Mouse (Mus musculus) MEL-GATA-1-ER (cell line): ENCODE results near the gene Kif16b.
A peak's percentile ranks its signal among the peaks of the same experiment; 100 is the strongest.

Experiments used
- DNase-seq: peaks from one replicate; pipeline ENCODE4 v3.0.0-alpha.2; 2012; ENCODE audit warnings: low read depth; ENCODE audit errors: extremely low read depth

The Kif16b gene

DNA sequence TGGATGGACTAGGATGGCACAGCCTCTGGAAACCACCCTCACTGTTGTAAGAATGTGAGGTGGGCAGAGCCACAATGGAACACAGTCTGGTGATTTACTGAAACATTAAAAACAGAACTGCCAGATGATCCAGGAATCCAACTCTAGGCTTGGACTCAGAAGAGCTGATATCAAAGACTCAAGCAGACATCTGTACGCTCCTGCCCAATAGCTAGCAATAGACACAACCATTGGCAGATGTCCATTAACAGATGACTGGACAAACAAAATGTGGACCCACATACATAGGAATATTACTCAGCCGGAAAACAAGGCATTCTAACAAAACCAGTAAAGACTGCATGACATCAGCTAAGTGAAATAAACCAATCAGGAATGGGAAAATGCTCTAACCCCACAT, 167.3 kb downstream of the Kif16b start:
- DNase-seq = no peak

DNA sequence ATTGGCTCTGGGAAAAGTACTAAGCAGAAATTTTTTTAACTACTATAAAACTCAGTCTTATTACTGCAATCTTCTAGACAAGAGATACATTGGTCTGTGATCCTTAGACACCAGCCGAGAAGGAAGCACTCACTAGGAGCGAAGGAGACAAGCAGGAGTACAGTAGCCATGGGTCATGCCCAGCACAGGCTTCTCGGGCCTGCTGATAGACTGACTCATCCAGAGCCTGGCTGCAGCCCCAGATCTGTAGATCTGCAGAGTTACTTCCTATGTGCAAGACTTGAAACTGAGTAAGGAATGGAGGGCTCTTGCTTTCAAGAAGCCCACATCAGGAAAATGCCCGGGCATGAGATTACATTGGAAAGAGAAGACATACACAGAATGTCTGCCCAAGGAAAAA, 169.0 kb downstream of the Kif16b start:
- no peak for DNase-seq

DNA sequence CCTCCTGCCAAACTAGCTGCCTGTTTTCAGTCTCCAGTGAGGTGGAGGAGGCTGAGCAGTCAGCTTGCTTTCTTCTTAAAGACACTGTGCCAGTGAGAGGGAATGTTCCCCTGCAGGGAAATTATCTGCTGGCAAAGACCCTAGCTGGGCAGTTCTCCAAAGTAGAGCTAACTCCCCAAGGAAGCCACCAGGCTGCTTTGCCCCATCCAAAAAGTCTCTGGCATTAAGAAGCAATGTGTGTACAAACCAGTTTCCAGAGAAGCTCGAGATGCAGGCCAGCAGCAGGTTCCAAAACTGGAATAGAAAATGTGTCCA, 169.6 kb downstream of the Kif16b start:
- no peak for DNase-seq

- no peak for DNase-seq
These were observed 170.1 kb downstream of the Kif16b start for GRCm38 (mm10) chr2:142731016-142731777.

GRCm38 (mm10) chr2:142724215-142725001, 176.9 kb downstream of the Kif16b start:
- DNase-seq = no peak

DNA sequence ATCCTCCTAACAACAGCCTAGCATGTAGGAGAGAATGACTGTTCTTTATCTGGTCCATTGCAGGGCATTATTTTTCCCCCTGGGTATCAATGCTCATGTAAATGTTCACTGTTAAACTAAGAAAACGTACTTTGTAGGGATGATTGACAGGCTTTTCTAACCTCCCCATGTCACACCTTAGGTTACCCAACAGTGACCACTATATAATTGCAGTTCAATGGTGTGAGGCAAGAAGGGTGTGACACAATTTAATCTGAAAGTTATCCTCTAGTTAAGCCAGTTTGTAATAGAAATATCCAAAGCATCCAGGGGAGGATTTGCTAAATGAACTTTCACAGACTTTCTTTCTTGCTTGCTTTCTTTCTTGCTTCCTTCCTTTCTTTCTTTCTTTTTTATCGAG, 181.2 kb downstream of the Kif16b start:
- DNase-seq = no peak

- DNase-seq = no peak
These were observed 182.3 kb downstream of the Kif16b start for GRCm38 (mm10) chr2:142718998-142719397.

- no peak for DNase-seq
These were observed 183.7 kb downstream of the Kif16b start for GRCm38 (mm10) chr2:142717591-142717990.

GRCm38 (mm10) chr2:142715912-142716260, 185.4 kb downstream of the Kif16b start:
- DNase-seq = no peak

GRCm38 (mm10) chr2:142715186-142715911, 186.0 kb downstream of the Kif16b start:
- no peak for DNase-seq

- DNase-seq = no peak
These were observed 188.6 kb downstream of the Kif16b start for GRCm38 (mm10) chr2:142712727-142713126.

DNA sequence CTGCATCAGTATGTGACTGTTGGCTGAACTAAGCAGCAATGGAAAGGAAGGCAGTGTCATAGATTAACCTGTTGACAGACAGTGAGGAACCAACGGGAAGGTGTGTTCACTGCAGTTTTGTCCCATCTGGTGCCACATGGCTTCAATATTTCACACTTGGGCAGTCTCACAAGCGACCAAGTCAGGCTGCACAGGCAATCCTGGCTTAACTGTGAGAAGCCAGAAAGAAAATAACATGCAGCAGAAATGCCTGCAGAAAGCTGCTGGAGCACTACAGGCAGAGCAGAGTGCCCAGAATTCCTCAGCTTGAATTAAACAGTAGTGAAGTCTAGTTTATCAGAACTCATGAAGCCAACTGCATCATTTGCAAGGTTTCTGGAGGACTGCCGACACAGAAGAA, 192.0 kb downstream of the Kif16b start:
- no peak for DNase-seq

DNA sequence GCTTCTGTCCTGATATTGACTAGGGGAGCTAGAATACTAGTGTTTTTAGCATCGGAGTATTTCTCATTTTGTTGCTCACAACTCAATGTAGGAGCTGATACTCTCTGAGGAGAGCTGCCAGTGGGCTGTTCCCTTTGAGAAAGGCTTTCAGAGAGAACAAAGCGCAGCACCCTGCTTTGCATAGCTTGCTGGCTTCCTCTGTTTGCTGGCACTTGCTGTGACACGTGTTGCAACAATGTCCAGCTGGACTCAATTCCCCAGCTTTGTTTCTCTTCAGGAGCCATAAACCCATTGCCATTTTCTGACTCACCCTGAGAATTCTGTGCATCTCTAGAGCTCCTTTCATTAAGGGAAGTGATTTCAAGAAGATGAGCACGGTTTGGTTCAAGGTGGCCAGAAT, 200.6 kb downstream of the Kif16b start:
- DNase-seq = no peak

GRCm38 (mm10) chr2:142698650-142699049, 202.7 kb downstream of the Kif16b start:
- no peak for DNase-seq

DNA sequence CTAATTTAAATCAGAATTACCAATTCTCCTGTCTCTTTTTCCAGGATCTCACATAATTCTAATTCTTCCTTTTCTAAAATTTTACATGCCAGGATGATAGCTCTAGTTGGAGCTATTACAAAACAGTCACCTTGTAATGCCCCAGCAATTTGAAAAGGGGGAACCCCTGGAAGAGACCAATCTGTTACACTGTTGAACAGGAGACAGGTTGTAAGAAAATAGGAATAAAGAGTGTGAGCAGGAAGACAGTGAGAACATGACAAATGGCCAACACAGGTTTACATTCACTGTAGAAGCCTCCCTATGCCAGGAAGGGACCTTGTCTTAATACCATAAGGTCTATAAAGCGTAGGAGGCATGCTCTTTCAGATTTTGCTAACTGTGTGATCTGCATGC, 206.4 kb downstream of the Kif16b start:
- DNase-seq = no peak

GRCm38 (mm10) chr2:142694019-142694935, 207.1 kb downstream of the Kif16b start:
- DNase-seq = peak; percentile 2

DNA sequence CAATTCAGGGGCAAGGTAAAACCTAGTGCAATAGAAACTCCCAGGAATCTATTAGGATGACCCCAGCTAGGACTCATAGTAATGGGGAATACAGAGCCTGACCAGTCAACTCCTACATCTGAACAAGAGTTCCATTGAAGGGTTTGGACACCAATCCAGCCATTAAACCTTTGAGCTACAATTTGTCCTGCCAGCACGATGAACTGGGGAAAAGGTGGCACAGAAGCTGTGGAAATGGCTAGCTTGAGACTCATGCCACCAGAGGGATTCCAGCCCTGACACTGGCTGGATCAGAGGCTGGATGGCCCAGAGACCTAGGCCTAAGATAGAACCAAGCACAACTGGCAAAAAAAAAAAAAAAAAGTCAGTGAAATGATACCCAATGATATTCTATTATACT, 207.9 kb downstream of the Kif16b start:
- no peak for DNase-seq

DNA sequence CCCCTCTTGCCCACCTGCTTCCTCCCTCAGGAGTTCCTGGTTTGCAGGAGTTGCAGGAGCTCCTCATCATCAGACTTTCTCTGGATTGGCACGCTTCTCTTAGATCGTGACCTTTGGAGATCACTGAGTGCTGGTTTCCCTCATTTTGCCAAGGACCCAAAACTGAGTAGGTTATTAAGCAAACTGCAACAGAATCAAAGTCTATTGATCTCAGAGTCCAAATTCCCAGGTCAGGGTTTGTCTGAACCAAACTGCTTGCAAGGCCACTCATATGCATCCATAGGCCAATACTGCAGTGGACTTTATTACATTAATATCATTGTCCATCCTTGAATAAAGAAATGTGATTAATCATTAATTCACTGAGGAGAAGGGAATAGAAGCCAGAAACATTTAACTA, 211.8 kb downstream of the Kif16b start:
- no peak for DNase-seq

- DNase-seq = no peak
These were observed 213.3 kb downstream of the Kif16b start for GRCm38 (mm10) chr2:142687936-142688514.

DNA sequence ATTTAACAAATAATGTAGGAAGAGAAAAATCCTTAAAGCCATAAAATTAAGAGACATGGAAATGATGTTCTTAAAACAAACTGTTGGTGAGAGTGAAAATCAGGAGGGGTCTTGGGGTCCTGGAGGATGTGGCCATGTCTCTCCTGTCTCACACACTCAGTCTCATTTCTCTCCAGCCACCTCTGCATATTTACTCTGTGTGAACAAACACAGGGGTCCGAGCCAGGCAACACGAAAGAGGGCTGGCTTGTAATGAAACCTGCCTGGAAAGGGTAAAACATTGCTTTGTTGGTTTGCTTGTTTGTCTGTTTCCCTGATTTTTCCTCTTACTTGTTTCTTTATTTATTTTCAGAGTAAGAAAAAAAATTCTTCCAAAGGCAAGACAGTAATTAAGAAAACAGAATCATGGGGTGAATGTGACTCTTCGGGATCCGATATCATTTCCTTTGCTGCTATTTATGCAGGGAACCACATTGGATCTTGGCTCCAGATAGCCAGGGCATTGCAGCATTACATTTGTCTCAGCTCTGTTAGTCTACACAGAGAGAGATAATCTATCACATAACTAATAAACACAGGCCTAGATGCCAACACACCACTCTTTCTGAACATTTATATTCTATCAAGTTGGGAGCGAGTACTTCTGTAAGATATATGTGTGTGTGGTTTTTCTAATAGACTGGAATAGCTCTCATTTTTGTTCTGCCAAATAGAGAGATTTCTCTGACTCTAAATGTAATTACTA, 218.2 kb downstream of the Kif16b start:
- no peak for DNase-seq
